Mouse (Mus musculus): Measurements from ENCODE around the gene Paqr6. TPM values are rescaled to one million over a fixed set of nuclear protein-coding genes. Genes with fewer than 3 reads are reported as not detected.
A peak's percentile ranks its signal among the peaks of the same experiment; 100 is the strongest.

Paqr6 gene
- polyA plus RNA-seq, 1 experiment from 2014 or later: 8.5 TPM

GRCm38 (mm10) chr3:88403522-88404230, 39.3 kb downstream of the Paqr6 start:
- no peak overlapping the region for H3K4me3 ChIP-seq (ENCODE audit: low read length)
- no peak for ATAC-seq (ENCODE audit: low FRiP score, low TSS enrichment)
- no peak overlapping the region for H3K4me2 ChIP-seq (replicated peaks; ENCODE audit: low read depth, low read length)
- WGBS: 86% methylated on average over 10 of the region's 10 CpGs
- H3K9ac ChIP-seq (ENCODE audit: low read depth, low read length): no peak overlapping the region
- H3K4me1 ChIP-seq (ENCODE audit: control insufficient read depth, insufficient read depth, low read length): peaks cover 14% of the 10 kb centered on the region; the same call in 1 of the 2 replicates
- H3K27me3 ChIP-seq (ENCODE audit: control insufficient read depth, insufficient read depth, low read length): no peaks in the 10 kb centered on the region
- H3K9me3 ChIP-seq (ENCODE audit: control insufficient read depth, low read length): no peaks in the 10 kb centered on the region
- H3K27ac ChIP-seq (ENCODE audit: low read depth, low read length): no peak overlapping the region
- H3K36me3 ChIP-seq (ENCODE audit: control insufficient read depth, insufficient read depth, low read length): peaks cover 13% of the 10 kb centered on the region; the same call in 1 of the 2 replicates

DNA sequence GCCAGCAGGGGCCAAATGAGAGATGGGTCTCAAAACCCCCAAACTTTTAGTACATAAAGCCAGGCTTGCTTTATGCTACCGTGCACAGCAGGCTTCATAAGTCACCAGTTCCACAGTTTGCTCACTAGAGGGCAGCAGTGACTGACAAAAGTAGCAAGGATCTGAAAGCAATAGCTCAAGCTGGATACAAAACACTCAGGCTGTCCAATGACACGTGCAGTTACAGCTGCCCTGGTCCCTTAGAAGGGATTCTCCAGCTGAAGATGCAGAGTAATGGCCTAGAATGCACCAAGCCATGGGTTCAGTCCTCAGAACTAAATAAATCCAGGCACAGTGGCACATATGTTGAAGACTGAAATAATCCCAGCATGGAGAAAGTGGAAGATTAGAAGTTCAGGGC, 42.7 kb downstream of the Paqr6 start:
- no peaks in the 10 kb centered on the region for H3K9me3 ChIP-seq (ENCODE audit: control insufficient read depth, low read length)
- 0 out of 2 replicates have a peak, but pooled peaks have one; percentile 8 for ATAC-seq (ENCODE audit: low FRiP score, low TSS enrichment)
- WGBS: 1% methylated on average over 2 of the region's 2 CpGs
- no peak overlapping the region for H3K4me3 ChIP-seq (ENCODE audit: low read length)
- H3K36me3 ChIP-seq (ENCODE audit: control insufficient read depth, insufficient read depth, low read length): peaks cover 16% of the 10 kb centered on the region
- no peaks in the 10 kb centered on the region for H3K27me3 ChIP-seq (ENCODE audit: control insufficient read depth, insufficient read depth, low read length)
- H3K27ac ChIP-seq (ENCODE audit: low read depth, low read length): no peak overlapping the region
- peaks cover 18% of the 10 kb centered on the region; the same call in 1 of the 2 replicates for H3K4me1 ChIP-seq (ENCODE audit: control insufficient read depth, insufficient read depth, low read length)
- H3K9ac ChIP-seq (ENCODE audit: low read depth, low read length): no peak overlapping the region
- H3K4me2 ChIP-seq (replicated peaks; ENCODE audit: low read depth, low read length): no peak overlapping the region

DNA sequence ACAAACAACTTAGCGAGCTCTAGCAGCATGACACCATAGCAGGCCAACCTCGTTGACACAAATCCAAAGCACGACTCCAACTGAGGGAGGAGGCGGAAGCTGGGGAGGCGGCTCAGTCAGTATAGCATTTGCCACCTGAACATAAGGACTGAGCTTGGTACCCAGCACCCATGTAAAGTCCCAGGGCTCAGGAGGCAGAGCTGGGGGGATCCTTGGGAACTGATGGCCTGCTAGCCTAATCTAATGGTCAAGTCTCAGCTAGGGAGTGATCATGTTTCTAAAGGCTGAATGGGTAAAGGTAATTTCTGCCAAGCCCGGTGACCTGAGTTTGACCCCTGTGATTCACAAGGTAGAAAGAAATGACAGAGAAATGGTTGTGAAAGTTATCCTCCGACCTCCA, 43.1 kb downstream of the Paqr6 start:
- Histone ChIP-seq H3K27me3 (ENCODE audit: control insufficient read depth, insufficient read depth, low read length) (no peaks in the 10 kb centered on the region), H3K27ac (ENCODE audit: low read depth, low read length) (no peak overlapping the region), H3K9me3 (ENCODE audit: control insufficient read depth, low read length) (no peaks in the 10 kb centered on the region), H3K4me3 (ENCODE audit: low read length) (no peak overlapping the region), H3K4me2 (replicated peaks; ENCODE audit: low read depth, low read length) (no peak overlapping the region), H3K4me1 (ENCODE audit: control insufficient read depth, insufficient read depth, low read length) (peaks cover 18% of the 10 kb centered on the region; the same call in 1 of the 2 replicates), H3K9ac (ENCODE audit: low read depth, low read length) (no peak overlapping the region), H3K36me3 (ENCODE audit: control insufficient read depth, insufficient read depth, low read length) (peaks cover 17% of the 10 kb centered on the region)
- 51% methylated on average over 7 of the region's 7 CpGs for WGBS
- ATAC-seq (ENCODE audit: low FRiP score, low TSS enrichment): no peak

DNA sequence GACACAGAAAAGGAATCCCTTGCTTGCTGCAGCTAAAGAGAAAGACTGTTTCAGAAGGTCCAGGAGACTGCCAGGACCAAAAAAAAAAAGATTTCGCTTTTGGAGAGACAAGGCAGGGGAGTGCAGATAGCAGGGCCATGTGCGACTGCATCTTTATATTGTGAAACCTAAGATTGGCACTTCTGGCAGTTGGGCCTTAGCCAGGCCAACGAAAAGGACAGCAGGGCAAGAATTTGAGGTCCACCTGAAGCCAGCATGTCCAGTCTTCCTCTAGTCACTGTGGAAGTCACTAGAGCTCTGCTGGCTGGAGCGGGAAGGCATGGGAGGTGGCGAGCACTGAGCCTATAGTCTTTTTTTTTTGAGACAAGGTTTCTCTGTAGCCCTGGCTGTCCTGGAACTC, 44.6 kb downstream of the Paqr6 start:
- Histone ChIP-seq H3K4me3 (ENCODE audit: low read length) (peak overlapping the region; percentile 56), H3K36me3 (ENCODE audit: control insufficient read depth, insufficient read depth, low read length) (peaks cover 14% of the 10 kb centered on the region), H3K4me2 (replicated peaks; ENCODE audit: low read depth, low read length) (peak overlapping the region; percentile 53), H3K9me3 (ENCODE audit: control insufficient read depth, low read length) (no peaks in the 10 kb centered on the region), H3K4me1 (ENCODE audit: control insufficient read depth, insufficient read depth, low read length) (peaks cover 18% of the 10 kb centered on the region; the same call in 1 of the 2 replicates), H3K27ac (ENCODE audit: low read depth, low read length) (0 out of 2 replicates have a peak overlapping the region, but pooled peaks have one; percentile 17), H3K9ac (ENCODE audit: low read depth, low read length) (peak overlapping the region; percentile 82), H3K27me3 (ENCODE audit: control insufficient read depth, insufficient read depth, low read length) (no peaks in the 10 kb centered on the region)
- 53% methylated on average over 5 of the region's 5 CpGs for whole genome bisulfite sequencing
- no peak for ATAC-seq (ENCODE audit: low FRiP score, low TSS enrichment)

GRCm38 (mm10) chr3:88409741-88410644, 45.6 kb downstream of the Paqr6 start, which contains the start of gene Pmf1:
TSS of gene Pmf1 (minus strand) at chr3:88410331.
- Histone ChIP-seq H3K27ac (ENCODE audit: low read depth, low read length) (peak within 1 kb of the TSS; percentile 86), H3K4me3 (ENCODE audit: low read length) (peak within 1 kb of the TSS; percentile 56), H3K9ac (ENCODE audit: low read depth, low read length) (peak within 1 kb of the TSS; percentile 82), H3K4me2 (replicated peaks; ENCODE audit: low read depth, low read length) (peak within 1 kb of the TSS; percentile 53), H3K4me1 (ENCODE audit: control insufficient read depth, insufficient read depth, low read length) (peaks cover 18% of the 10 kb centered on the region; the same call in 1 of the 2 replicates), H3K36me3 (ENCODE audit: control insufficient read depth, insufficient read depth, low read length) (peaks cover 22% of the 10 kb centered on the region), H3K27me3 (ENCODE audit: control insufficient read depth, insufficient read depth, low read length) (no peaks in the 10 kb centered on the region), H3K9me3 (ENCODE audit: control insufficient read depth, low read length) (no peaks in the 10 kb centered on the region)
- WGBS: under 1% methylated on average over 54 of the region's 54 CpGs
- ATAC-seq (ENCODE audit: low FRiP score, low TSS enrichment): peak; percentile 94

DNA sequence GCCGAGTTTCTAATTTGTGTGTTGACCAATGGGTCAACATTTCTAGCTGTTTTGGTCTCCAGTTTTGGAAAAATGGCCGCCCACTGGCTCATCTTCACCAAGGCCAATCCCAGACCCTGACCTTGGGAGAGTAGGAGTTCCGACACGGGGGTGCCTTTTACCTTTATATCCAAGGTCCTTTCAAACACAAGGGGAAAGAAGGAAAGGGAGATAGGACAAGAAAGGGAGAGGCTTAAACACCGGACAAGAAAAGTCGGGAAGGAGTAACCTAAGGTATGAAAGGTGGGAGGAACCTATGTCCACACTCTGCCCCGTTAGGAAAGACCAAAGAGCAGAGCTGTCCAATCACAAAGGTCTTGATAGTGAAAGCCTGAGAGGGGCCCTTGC, 46.3 kb downstream of the Paqr6 start:
- Histone ChIP-seq H3K9me3 (ENCODE audit: control insufficient read depth, low read length) (no peaks in the 10 kb centered on the region), H3K4me2 (replicated peaks; ENCODE audit: low read depth, low read length) (peak overlapping the region; percentile 53), H3K36me3 (ENCODE audit: control insufficient read depth, insufficient read depth, low read length) (peaks cover 29% of the 10 kb centered on the region), H3K9ac (ENCODE audit: low read depth, low read length) (peak overlapping the region; percentile 82; the same call in 1 of the 2 replicates), H3K27ac (ENCODE audit: low read depth, low read length) (peak overlapping the region; percentile 86), H3K27me3 (ENCODE audit: control insufficient read depth, insufficient read depth, low read length) (no peaks in the 10 kb centered on the region), H3K4me1 (ENCODE audit: control insufficient read depth, insufficient read depth, low read length) (peaks cover 18% of the 10 kb centered on the region; the same call in 1 of the 2 replicates), H3K4me3 (ENCODE audit: low read length) (peak overlapping the region; percentile 56)
- WGBS: 20% methylated on average over 7 of the region's 7 CpGs
- no peak for ATAC-seq (ENCODE audit: low FRiP score, low TSS enrichment)

- H3K27me3 ChIP-seq (ENCODE audit: control insufficient read depth, insufficient read depth, low read length): no peaks in the 10 kb centered on the region
- ATAC-seq (ENCODE audit: low FRiP score, low TSS enrichment): no peak
- 91% methylated on average over 4 of the region's 4 CpGs for WGBS
- H3K36me3 ChIP-seq (ENCODE audit: control insufficient read depth, insufficient read depth, low read length): peaks cover 39% of the 10 kb centered on the region
- H3K9ac ChIP-seq (ENCODE audit: low read depth, low read length): no peak overlapping the region
- no peak overlapping the region for H3K27ac ChIP-seq (ENCODE audit: low read depth, low read length)
- no peak overlapping the region for H3K4me3 ChIP-seq (ENCODE audit: low read length)
- H3K4me1 ChIP-seq (ENCODE audit: control insufficient read depth, insufficient read depth, low read length): peaks cover 13% of the 10 kb centered on the region; the same call in 1 of the 2 replicates
- H3K9me3 ChIP-seq (ENCODE audit: control insufficient read depth, low read length): no peaks in the 10 kb centered on the region
- H3K4me2 ChIP-seq (replicated peaks; ENCODE audit: low read depth, low read length): no peak overlapping the region
Observed at GRCm38 (mm10) chr3:88411681-88412080, 47.3 kb downstream of the Paqr6 start.

DNA sequence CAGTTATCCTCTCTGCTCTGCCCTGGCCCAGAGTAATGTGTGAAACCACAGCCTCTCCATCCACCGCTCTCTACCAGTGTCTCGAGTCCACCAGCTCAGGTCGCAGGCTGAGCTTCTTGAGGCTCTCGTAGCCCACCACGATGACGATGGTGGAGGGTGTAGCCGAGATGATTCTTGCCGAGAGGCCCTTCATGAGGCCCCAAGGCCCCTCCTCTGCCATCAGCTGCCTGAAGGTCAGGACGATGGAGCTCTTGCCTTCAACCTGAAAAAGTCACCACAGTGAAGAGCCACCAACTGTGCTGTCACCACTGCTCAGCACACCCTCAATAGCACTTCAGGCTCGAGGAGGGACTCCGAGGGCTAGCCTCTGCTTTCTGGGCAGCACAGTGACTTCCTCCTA, 48.3 kb downstream of the Paqr6 start:
- 90% methylated on average over 11 of the region's 11 CpGs for WGBS
- Histone ChIP-seq H3K4me3 (ENCODE audit: low read length) (no peak overlapping the region), H3K4me2 (replicated peaks; ENCODE audit: low read depth, low read length) (no peak overlapping the region), H3K27ac (ENCODE audit: low read depth, low read length) (no peak overlapping the region), H3K9ac (ENCODE audit: low read depth, low read length) (no peak overlapping the region), H3K4me1 (ENCODE audit: control insufficient read depth, insufficient read depth, low read length) (peaks cover 9% of the 10 kb centered on the region; the same call in 1 of the 2 replicates), H3K9me3 (ENCODE audit: control insufficient read depth, low read length) (no peaks in the 10 kb centered on the region), H3K27me3 (ENCODE audit: control insufficient read depth, insufficient read depth, low read length) (no peaks in the 10 kb centered on the region), H3K36me3 (ENCODE audit: control insufficient read depth, insufficient read depth, low read length) (peaks cover 47% of the 10 kb centered on the region)
- no peak for ATAC-seq (ENCODE audit: low FRiP score, low TSS enrichment)

Data from kidney, embryonic 14.5 days (tissue).